Mouse (Mus musculus): ENCODE data around the gene C87436. TPM values are rescaled to one million over a fixed set of nuclear protein-coding genes. Genes with fewer than 3 reads are reported as not detected.

Gene C87436
- total and polyA plus RNA-seq, 2 experiments from 2014 or later: 15.9 to 17.6 TPM

DNA sequence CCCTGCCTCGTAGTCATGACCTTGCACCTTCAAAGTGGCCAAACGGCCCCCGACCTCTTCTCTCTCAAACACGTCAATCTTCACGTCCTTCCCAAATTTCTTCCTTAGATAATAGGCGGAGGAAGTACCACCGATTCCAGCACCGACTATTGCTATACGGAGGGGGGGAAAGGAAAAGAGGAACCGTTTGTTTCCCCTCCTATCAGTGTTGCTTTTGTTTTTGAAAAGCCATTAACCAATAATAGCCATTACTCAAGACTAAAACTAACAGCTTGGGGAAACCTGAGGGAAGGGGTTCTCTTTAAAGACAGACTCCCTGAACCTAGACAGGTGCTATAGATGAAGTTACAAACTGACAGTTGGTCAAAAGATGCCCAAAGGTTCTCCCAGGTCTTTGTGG lies 42.2 kb upstream of the C87436 start:
- no peak for TF ChIP-seq CTCF (IDR thresholded peaks at IDR 0.05; ENCODE audit: low read depth)
- Histone ChIP-seq H3K27ac (peak overlapping the region; percentile 95), H3K27me3 (ENCODE audit: insufficient read depth, low read length) (no peaks in the 10 kb centered on the region), H3K4me2 (ENCODE audit: low read depth, low read length) (peak overlapping the region; percentile 75), H3K4me1 (ENCODE audit: insufficient read depth, low read length) (peaks cover 18% of the 10 kb centered on the region; the same call in 1 of the 2 replicates), H3K9ac (replicated peaks; ENCODE audit: low read length) (peak overlapping the region; percentile 90), H3K9me3 (ENCODE audit: low read length) (no peaks in the 10 kb centered on the region), H3K4me3 (ENCODE audit: low read length) (peak overlapping the region; percentile 89), H3K36me3 (ENCODE audit: insufficient read depth, low read length) (peaks cover 16% of the 10 kb centered on the region; the same call in 1 of the 2 replicates)
- 10% methylated on average over 10 of the region's 10 CpGs for WGBS
- ATAC-seq: no peak
- no peak for DNase-seq (ENCODE audit: low spot score)

DNA sequence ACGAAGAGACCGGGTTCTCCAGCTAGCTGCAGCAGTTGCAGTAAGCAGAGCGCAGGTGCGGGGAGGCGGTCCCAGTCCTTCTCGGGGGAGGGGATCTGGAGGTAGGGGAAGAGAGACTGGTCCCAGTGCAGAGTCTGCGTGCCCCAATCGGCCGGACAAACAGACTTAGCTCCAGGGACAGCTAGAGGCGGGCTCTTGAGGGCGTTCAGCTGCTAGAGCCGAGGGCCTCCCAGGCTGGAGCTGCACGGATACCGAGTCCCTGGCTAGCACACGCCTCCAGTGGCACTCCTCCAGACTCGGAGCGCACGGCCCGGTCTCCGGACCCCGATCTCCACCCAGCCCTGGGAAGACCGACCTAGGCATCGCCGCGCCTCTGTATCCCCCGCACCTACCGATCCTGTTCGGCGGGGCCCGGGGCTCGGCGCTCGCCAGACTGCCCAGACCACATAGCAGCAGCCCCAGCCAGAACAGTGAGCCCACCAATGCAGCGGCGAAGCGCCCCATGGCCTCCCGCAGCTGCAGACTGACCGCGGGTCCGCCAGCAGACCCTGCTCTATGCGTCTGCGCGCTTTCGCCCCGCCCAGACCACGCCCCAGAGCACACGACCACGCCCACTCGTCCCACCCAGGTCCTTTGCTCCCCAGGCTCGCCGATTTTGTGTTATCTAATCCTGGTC lies 41.5 kb upstream of the C87436 start, which contains the start of gene Pcyox1:
Gene Pcyox1 (minus strand): TSS at position 574 of the 676 bp plus-strand sequence.
- peak; percentile 92 for DNase-seq (ENCODE audit: low spot score)
- H3K9ac ChIP-seq (replicated peaks; ENCODE audit: low read length): peak within 1 kb of the TSS; percentile 90
- H3K4me1 ChIP-seq (ENCODE audit: insufficient read depth, low read length): peaks cover 18% of the 10 kb centered on the region; the same call in 1 of the 2 replicates
- ATAC-seq: peak; percentile 95
- WGBS: under 1% methylated on average over 50 of the region's 51 CpGs
- no peaks in the 10 kb centered on the region for H3K27me3 ChIP-seq (ENCODE audit: insufficient read depth, low read length)
- peak within 1 kb of the TSS; percentile 89 for H3K4me3 ChIP-seq (ENCODE audit: low read length)
- peak within 1 kb of the TSS; percentile 75 for H3K4me2 ChIP-seq (ENCODE audit: low read depth, low read length)
- TF ChIP-seq CTCF (IDR thresholded peaks at IDR 0.05; ENCODE audit: low read depth): no peak
- no peaks in the 10 kb centered on the region for H3K9me3 ChIP-seq (ENCODE audit: low read length)
- peak within 1 kb of the TSS; percentile 95 for H3K27ac ChIP-seq
- H3K36me3 ChIP-seq (ENCODE audit: insufficient read depth, low read length): peaks cover 13% of the 10 kb centered on the region; the same call in 1 of the 2 replicates

DNA sequence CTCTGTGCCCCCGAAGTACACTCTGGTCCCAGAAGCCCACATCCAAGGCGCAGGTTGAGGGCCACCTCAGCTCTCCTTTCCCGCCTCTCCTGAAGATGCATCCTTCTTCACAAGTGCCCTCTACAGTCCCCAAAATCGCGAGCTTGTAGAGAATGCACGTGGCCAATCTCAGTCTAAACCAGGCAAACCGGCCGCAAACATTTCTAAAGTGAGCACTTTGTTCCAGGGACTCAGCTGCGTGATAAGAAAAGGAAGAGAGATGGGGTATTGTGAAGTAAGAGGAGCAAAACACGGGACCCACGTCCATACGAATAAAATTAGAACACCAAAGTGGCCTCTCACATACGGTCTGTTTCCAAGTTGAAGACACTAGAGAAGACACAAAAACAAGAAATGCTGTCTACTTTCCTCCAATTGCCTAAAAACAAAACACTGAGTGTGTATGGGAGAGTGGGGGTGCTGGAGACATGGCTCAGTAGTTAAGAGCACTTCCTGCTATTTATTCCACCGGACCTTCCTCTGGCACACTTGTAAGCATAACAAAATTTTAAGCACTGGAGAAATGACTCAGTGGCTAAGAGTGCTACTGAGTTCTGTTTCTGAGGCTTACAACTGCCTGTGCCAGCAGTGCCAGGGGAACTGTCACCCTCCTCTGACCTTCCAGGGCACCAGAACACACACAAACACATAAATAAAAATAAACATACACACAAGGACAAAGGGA lies 40.8 kb upstream of the C87436 start:
- WGBS: 4% methylated on average over 14 of the region's 14 CpGs
- Histone ChIP-seq H3K9ac (replicated peaks; ENCODE audit: low read length) (peak overlapping the region; percentile 90), H3K4me2 (ENCODE audit: low read depth, low read length) (peak overlapping the region; percentile 75), H3K4me1 (ENCODE audit: insufficient read depth, low read length) (peaks cover 18% of the 10 kb centered on the region; the same call in 1 of the 2 replicates), H3K9me3 (ENCODE audit: low read length) (no peaks in the 10 kb centered on the region), H3K27ac (peak overlapping the region; percentile 95), H3K27me3 (ENCODE audit: insufficient read depth, low read length) (no peaks in the 10 kb centered on the region), H3K4me3 (ENCODE audit: low read length) (peak overlapping the region; percentile 89), H3K36me3 (ENCODE audit: insufficient read depth, low read length) (peaks cover 7% of the 10 kb centered on the region; the same call in 1 of the 2 replicates)
- ATAC-seq: peak; percentile 62; the same call in 1 of the 2 replicates
- DNase-seq (ENCODE audit: low spot score): no peak
- TF ChIP-seq CTCF (IDR thresholded peaks at IDR 0.05; ENCODE audit: low read depth): peak; percentile 26; the same call in 1 of the 2 replicates

DNA sequence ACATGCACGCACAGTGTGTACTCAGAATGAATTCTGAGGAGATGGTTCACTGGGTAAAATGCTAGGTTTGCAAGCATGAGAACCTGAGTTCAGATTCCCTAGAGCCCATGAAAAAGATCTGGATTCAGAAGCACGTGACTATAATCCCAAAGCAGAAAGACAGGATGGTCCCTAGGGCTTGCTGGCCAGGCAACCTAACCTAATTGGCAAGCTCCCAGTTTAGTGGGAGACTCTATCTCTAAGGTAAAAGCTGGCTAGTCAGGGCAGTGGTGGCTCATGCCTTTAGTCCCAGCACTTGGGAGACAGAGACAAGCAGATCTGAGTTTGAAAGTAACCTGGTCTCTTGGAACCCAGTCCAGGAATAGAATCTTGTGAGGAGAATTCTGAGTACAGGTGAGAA lies 39.2 kb upstream of the C87436 start:
- DNase-seq (ENCODE audit: low spot score): no peak
- Histone ChIP-seq H3K4me3 (ENCODE audit: low read length) (no peak overlapping the region), H3K4me2 (ENCODE audit: low read depth, low read length) (no peak overlapping the region), H3K9ac (replicated peaks; ENCODE audit: low read length) (no peak overlapping the region), H3K27ac (no peak overlapping the region), H3K4me1 (ENCODE audit: insufficient read depth, low read length) (peaks cover 18% of the 10 kb centered on the region; the same call in 1 of the 2 replicates), H3K36me3 (ENCODE audit: insufficient read depth, low read length) (peaks cover 3% of the 10 kb centered on the region; the same call in 1 of the 2 replicates), H3K27me3 (ENCODE audit: insufficient read depth, low read length) (no peaks in the 10 kb centered on the region), H3K9me3 (ENCODE audit: low read length) (no peaks in the 10 kb centered on the region)
- ATAC-seq: no peak
- TF ChIP-seq CTCF (IDR thresholded peaks at IDR 0.05; ENCODE audit: low read depth): no peak
- 89% methylated on average over 2 of the region's 2 CpGs for WGBS

DNA sequence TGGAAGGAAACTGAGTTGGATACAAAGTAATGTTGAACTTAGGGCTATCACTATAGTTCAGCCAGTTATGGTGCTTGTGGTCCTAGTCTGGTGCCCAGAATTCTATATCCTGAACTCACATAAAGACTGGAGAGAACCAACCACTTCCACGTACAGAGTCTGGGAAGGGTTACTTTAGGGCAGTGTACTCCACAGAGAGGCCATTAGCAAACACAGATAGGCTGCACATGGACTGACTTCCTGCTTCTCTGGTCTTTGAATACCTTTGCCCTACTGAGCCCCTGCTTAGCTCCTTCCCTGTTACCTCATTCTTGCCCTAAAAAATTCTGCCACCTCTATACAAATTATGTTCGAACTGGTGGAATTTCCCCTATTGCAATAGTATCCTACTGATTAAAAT lies 38.2 kb upstream of the C87436 start:
- no peak for TF ChIP-seq CTCF (IDR thresholded peaks at IDR 0.05; ENCODE audit: low read depth)
- peaks cover 16% of the 10 kb centered on the region; the same call in 1 of the 2 replicates for H3K4me1 ChIP-seq (ENCODE audit: insufficient read depth, low read length)
- no peaks in the 10 kb centered on the region for H3K36me3 ChIP-seq (ENCODE audit: insufficient read depth, low read length)
- no peak for DNase-seq (ENCODE audit: low spot score)
- no peak for ATAC-seq
- H3K9ac ChIP-seq (replicated peaks; ENCODE audit: low read length): no peak overlapping the region
- no peaks in the 10 kb centered on the region for H3K27me3 ChIP-seq (ENCODE audit: insufficient read depth, low read length)
- H3K4me3 ChIP-seq (ENCODE audit: low read length): no peak overlapping the region
- H3K27ac ChIP-seq: no peak overlapping the region
- 88% methylated on average over 2 of the region's 2 CpGs for WGBS
- no peak overlapping the region for H3K4me2 ChIP-seq (ENCODE audit: low read depth, low read length)
- no peaks in the 10 kb centered on the region for H3K9me3 ChIP-seq (ENCODE audit: low read length)

DNA sequence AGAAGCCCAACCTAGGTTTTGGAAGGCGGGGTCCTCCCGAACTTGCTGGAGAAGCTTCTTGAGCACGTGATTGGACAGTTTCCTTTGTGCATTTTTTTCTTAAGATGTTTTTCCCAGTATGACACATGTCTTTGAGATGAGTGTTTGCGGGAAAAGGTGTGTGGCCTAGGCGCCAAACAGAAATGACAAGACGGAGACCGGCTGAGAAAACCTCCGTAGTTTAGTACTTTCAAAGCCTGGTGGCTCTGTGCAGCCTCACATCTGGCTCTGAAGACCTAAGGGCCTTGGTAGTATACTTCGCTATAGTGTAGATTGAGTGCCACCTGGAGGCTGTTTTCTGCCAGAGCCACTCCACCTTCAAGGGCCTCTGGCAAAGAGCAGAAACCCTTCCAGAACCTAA lies 37.2 kb upstream of the C87436 start:
- Histone ChIP-seq H3K27ac (no peak overlapping the region), H3K4me3 (ENCODE audit: low read length) (peak overlapping the region; percentile 1; the same call in 1 of the 2 replicates), H3K4me1 (ENCODE audit: insufficient read depth, low read length) (0 out of 2 replicates have a peak, but pooled peaks cover 9% of the 10 kb centered on the region), H3K4me2 (ENCODE audit: low read depth, low read length) (peak overlapping the region; percentile 42), H3K9ac (replicated peaks; ENCODE audit: low read length) (no peak overlapping the region), H3K36me3 (ENCODE audit: insufficient read depth, low read length) (no peaks in the 10 kb centered on the region), H3K9me3 (ENCODE audit: low read length) (no peaks in the 10 kb centered on the region), H3K27me3 (ENCODE audit: insufficient read depth, low read length) (no peaks in the 10 kb centered on the region)
- 6% methylated on average over 9 of the region's 9 CpGs for WGBS
- DNase-seq (ENCODE audit: low spot score) (peak; percentile 85), ATAC-seq (no peak)
- TF ChIP-seq CTCF (IDR thresholded peaks at IDR 0.05; ENCODE audit: low read depth): peak; percentile 74

Data from hindbrain, postnatal 0 days (tissue).